Mouse (Mus musculus) cerebellum, adult 2 months (tissue): ENCODE data around the gene Man2a1. TPM values are rescaled to one million over a fixed set of nuclear protein-coding genes. Genes with fewer than 3 reads are reported as not detected.

Experiments used
- DNase-seq, 2 experiments: peaks; one replicate each; pipeline ENCODE4 v3.0.0; 2021
- H3K27ac ChIP-seq: fragments of 200-500 bp; 2 replicates; pipeline ENCODE4 v1.5.1; 2012; ENCODE audit warnings: low read length, control low read depth, inconsistent platforms; ENCODE audit not compliant: insufficient read depth
- H3K27me3 ChIP-seq: fragments of 200-500 bp; 2 replicates; pipeline ENCODE4 v1.6.1; 2012; ENCODE audit warnings: inconsistent platforms, mild to moderate bottlenecking, low read length, moderate library complexity; ENCODE audit not compliant: control insufficient read depth, insufficient read depth
- H3K4me1 ChIP-seq: fragments of 200-500 bp; 2 replicates; pipeline ENCODE4 v1.6.1; 2011; ENCODE audit warnings: low read length; ENCODE audit not compliant: control insufficient read depth, insufficient read depth
- H3K4me3 ChIP-seq: fragments of 200-500 bp; replicated peaks from 2 replicates; pipeline ENCODE3; 2011; ENCODE audit warnings: mild to moderate bottlenecking, low read depth, low read length, control low read depth; ENCODE audit not compliant: insufficient read depth
- CTCF ChIP-seq: fragments of 200-500 bp; IDR thresholded peaks from 2 replicates; pipeline ENCODE4 v1.5.1; 2011; ENCODE audit warnings: low read depth, mild to moderate bottlenecking, control low read depth, low read length, moderate library complexity, borderline replicate concordance; ENCODE audit not compliant: insufficient read depth
- POLR2A ChIP-seq: fragments of 200-500 bp; IDR thresholded peaks from 2 replicates; pipeline ENCODE4 v1.6.1; 2011; ENCODE audit warnings: low read length, control low read depth, borderline replicate concordance; ENCODE audit not compliant: insufficient read depth
- WGBS: fragments of 180-500 bp; shearing (Covaris S2); methylation state at CpG from one replicate; pipeline ENCODE4 v1.1.7; 2018; 5-methylcytosine and 5-hydroxymethylcytosine counted together
- polyA plus RNA-seq: library from polyadenylated mRNA; depleted of rRNA; stranded (reverse); fragments of >200 nt; gene quantifications from 2 replicates; pipeline ENCODE4 v1.2.3, GENCODE M21; 2012

Man2a1 gene
- polyA plus RNA-seq, 1 experiment, result 5.7 TPM

GRCm38 (mm10) chr17:64614804-64615203, 14.3 kb downstream of the Man2a1 start:
- H3K27ac ChIP-seq, result no peak overlapping the region
- H3K4me1 ChIP-seq, result peaks cover 1% of the 10 kb centered on the region; the same call in 1 of the 2 replicates
- no peak overlapping the region for H3K4me3 ChIP-seq
- TF ChIP-seq POLR2A, result no peak
- 44% methylated on average over 3 of the region's 3 CpGs for WGBS
- no peak for DNase-seq
- no peaks in the 10 kb centered on the region for H3K27me3 ChIP-seq

DNA sequence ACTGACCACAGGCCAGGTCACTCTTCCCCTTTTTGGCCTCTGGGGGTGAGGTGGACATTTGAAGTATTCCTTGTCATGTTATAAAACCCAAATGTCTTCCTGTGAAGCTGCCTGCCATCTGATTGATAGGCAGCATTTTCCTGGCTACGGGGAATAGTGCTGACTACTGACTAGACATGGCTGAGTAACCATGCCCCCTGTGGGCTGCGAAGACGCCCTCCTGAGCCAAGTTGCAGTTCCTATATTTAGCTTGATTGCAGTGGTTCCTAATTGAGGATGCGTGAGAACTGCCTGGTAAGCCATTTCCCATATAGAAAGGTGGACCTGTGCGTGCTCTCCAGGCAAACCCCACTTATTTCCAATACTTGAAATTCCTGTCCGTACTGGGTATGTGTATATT, 14.9 kb downstream of the Man2a1 start:
- 54% methylated on average over 6 of the region's 6 CpGs for WGBS
- TF ChIP-seq CTCF, result no peak
- no peak for TF ChIP-seq POLR2A
- H3K4me3 ChIP-seq, result no peak overlapping the region
- DNase-seq, result no peak
- no peaks in the 10 kb centered on the region for H3K27me3 ChIP-seq
- H3K4me1 ChIP-seq, result peaks cover 8% of the 10 kb centered on the region
- no peak overlapping the region for H3K27ac ChIP-seq

DNA sequence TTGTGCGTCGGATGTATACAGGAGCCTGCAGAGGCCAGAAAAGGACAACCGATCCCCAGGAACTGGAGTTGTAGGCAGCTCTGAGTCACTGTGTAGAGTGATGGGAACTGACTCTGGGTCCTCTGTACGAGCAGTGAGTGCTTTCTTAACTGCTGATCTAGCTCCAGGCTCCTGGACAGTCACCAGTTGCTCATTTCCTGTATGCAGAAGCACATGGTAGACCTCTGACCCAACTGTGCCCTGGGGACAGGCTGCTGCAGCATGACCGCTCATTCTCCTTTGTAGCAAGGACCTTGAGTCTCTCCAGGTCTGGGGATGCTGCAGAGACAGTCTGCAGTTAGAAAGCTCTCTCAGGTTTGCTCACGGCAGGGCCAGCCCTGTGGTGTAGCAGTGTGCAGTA, 15.7 kb downstream of the Man2a1 start:
- no peak for TF ChIP-seq CTCF
- no peak for TF ChIP-seq POLR2A
- no peak for DNase-seq
- 90% methylated on average over 6 of the region's 6 CpGs for WGBS
- no peaks in the 10 kb centered on the region for H3K27me3 ChIP-seq
- peaks cover 15% of the 10 kb centered on the region for H3K4me1 ChIP-seq
- no peak overlapping the region for H3K27ac ChIP-seq
- no peak overlapping the region for H3K4me3 ChIP-seq

DNA sequence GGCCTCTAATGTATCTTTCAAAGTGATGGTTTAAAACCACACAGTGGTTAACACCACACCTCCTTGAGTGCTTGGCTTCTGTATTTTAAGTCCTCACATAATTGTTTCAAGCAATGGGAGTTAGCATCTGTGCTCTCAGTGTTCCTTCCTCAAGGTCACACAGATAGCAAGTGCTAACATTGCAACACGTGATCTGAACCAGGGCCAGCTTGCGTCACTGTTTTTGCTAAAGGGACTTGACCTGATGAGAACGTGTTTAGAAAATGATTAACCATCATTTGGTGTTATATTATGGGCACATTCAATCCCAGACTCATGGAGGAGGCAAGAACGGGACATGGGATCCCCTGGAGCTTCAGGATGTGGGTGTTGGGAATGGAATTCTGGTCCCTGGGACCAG, 17.3 kb downstream of the Man2a1 start:
- peaks cover 19% of the 10 kb centered on the region for H3K4me1 ChIP-seq
- no peak for DNase-seq
- no peak overlapping the region for H3K27ac ChIP-seq
- WGBS, result 83% methylated on average over 4 of the region's 4 CpGs
- H3K27me3 ChIP-seq, result no peaks in the 10 kb centered on the region
- no peak overlapping the region for H3K4me3 ChIP-seq
- TF ChIP-seq CTCF (no peak), POLR2A (no peak)

GRCm38 (mm10) chr17:64618996-64619395, 18.5 kb downstream of the Man2a1 start:
- no peak overlapping the region for H3K4me3 ChIP-seq
- H3K4me1 ChIP-seq, result peaks cover 19% of the 10 kb centered on the region
- H3K27ac ChIP-seq, result no peak overlapping the region
- TF ChIP-seq POLR2A (no peak), CTCF (no peak)
- no peak for DNase-seq
- no peaks in the 10 kb centered on the region for H3K27me3 ChIP-seq
- WGBS, result 80% methylated on average over 4 of the region's 4 CpGs

DNA sequence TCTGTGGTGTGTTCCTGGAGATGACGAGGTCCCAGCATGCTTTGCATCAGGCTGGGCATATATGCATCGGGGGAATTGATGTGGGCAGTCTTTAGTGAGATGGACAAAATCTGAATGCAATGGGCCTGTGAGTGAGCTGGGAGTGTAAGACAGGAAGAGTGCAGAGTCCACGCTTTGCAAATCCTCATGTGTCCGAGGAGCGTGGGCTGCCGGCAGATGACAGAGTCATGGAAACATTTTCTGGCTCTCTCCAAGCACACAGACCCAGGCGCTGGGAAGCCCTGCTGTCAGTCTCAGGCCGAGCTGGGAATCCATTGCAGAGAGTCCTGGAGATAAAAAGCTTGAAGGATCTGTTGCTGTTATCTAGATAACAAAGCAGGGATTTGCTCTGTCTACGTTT, 19.6 kb downstream of the Man2a1 start:
- H3K27me3 ChIP-seq, result no peaks in the 10 kb centered on the region
- peaks cover 19% of the 10 kb centered on the region for H3K4me1 ChIP-seq
- no peak overlapping the region for H3K27ac ChIP-seq
- 37% methylated on average over 9 of the region's 9 CpGs for WGBS
- H3K4me3 ChIP-seq, result no peak overlapping the region
- DNase-seq, result no peak
- no peak for TF ChIP-seq POLR2A
- TF ChIP-seq CTCF, result no peak

GRCm38 (mm10) chr17:64620627-64621026, 20.1 kb downstream of the Man2a1 start:
- no peak for TF ChIP-seq POLR2A
- no peak for TF ChIP-seq CTCF
- no peak for DNase-seq
- H3K27me3 ChIP-seq, result no peaks in the 10 kb centered on the region
- 90% methylated on average over 3 of the region's 3 CpGs for WGBS
- H3K4me3 ChIP-seq, result no peak overlapping the region
- peaks cover 19% of the 10 kb centered on the region for H3K4me1 ChIP-seq
- H3K27ac ChIP-seq, result no peak overlapping the region

GRCm38 (mm10) chr17:64621226-64621625, 20.7 kb downstream of the Man2a1 start:
- H3K4me3 ChIP-seq, result no peak overlapping the region
- no peak for TF ChIP-seq CTCF
- no peak for TF ChIP-seq POLR2A
- peak; percentile 46 to 62 for DNase-seq
- H3K4me1 ChIP-seq, result peaks cover 19% of the 10 kb centered on the region
- no peak overlapping the region for H3K27ac ChIP-seq
- no peaks in the 10 kb centered on the region for H3K27me3 ChIP-seq
- WGBS, result 23% methylated on average over 8 of the region's 8 CpGs
